Mouse (Mus musculus): ENCODE results near the gene Cfap57. TPM values are rescaled to one million over a fixed set of nuclear protein-coding genes. Genes with fewer than 3 reads are reported as not detected.
A peak's percentile ranks its signal among the peaks of the same experiment; 100 is the strongest.

The Cfap57 gene
- polyA plus RNA-seq, 1 experiment from 2014 or later, result 1.5 TPM

DNA sequence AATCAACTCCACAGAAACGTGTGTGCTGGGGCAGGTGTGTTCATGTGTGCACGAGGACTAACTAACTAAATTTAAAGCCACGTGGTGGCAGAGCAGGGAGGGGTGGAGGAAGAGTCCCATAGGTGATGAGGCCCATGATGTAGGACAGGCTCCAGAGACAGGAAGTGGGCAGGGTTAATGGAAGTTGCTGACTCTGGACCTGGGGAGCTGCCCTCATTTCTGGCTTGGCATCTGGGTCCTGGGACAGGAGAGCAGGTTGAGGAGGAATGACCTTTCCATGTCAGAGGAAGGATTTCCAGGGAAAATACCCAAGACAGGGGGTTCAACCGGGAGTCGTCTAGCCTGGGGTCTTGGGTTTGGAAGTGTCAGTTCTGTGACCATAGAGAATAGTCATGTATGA lies 87.9 kb downstream of the Cfap57 start:
- Histone ChIP-seq H3K4me1 (ENCODE audit: control insufficient read depth, insufficient read depth, low read length) (no peaks in the 10 kb centered on the region), H3K4me2 (ENCODE audit: low read depth, low read length) (no peak overlapping the region), H3K4me3 (ENCODE audit: low read depth, low read length) (no peak overlapping the region), H3K9ac (replicated peaks; ENCODE audit: low read depth, low read length) (no peak overlapping the region), H3K27ac (ENCODE audit: low read depth, low read length) (no peak overlapping the region), H3K9me3 (ENCODE audit: control insufficient read depth, low read length) (no peaks in the 10 kb centered on the region), H3K36me3 (ENCODE audit: control insufficient read depth, insufficient read depth, low read length) (no peaks in the 10 kb centered on the region), H3K27me3 (ENCODE audit: control insufficient read depth, insufficient read depth, low read length) (no peaks in the 10 kb centered on the region)
- ATAC-seq (ENCODE audit: low read depth), result no peak
- WGBS, result 81% methylated on average over 5 of the region's 5 CpGs

- no peak overlapping the region for H3K4me3 ChIP-seq (ENCODE audit: low read depth, low read length)
- H3K9ac ChIP-seq (replicated peaks; ENCODE audit: low read depth, low read length), result no peak overlapping the region
- WGBS, result 86% methylated on average over 6 of the region's 6 CpGs
- no peak for ATAC-seq (ENCODE audit: low read depth)
- H3K4me2 ChIP-seq (ENCODE audit: low read depth, low read length), result no peak overlapping the region
- H3K9me3 ChIP-seq (ENCODE audit: control insufficient read depth, low read length), result no peaks in the 10 kb centered on the region
- H3K27ac ChIP-seq (ENCODE audit: low read depth, low read length), result no peak overlapping the region
- no peaks in the 10 kb centered on the region for H3K27me3 ChIP-seq (ENCODE audit: control insufficient read depth, insufficient read depth, low read length)
- H3K4me1 ChIP-seq (ENCODE audit: control insufficient read depth, insufficient read depth, low read length), result no peaks in the 10 kb centered on the region
- H3K36me3 ChIP-seq (ENCODE audit: control insufficient read depth, insufficient read depth, low read length), result no peaks in the 10 kb centered on the region
Measured at GRCm38 (mm10) chr4:118527720-118528119, 92.9 kb downstream of the Cfap57 start.

DNA sequence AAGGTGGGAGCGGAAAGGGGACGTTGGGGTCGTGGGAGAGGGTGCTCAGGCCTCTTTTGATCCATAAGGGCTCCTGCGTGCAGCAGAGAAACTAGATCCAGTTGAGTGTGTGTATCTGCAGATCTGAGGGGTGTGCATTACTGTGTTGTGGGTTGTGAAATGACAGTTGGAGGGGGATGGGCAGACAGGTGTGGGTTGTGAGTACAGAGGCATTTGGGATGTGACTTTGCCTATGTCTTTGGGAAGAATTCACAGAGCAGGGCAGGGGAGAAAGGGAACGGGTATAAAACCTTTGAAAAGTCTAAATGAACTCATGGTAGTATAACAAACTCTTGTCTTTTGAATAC lies 93.3 kb downstream of the Cfap57 start:
- H3K9me3 ChIP-seq (ENCODE audit: control insufficient read depth, low read length), result no peaks in the 10 kb centered on the region
- no peaks in the 10 kb centered on the region for H3K4me1 ChIP-seq (ENCODE audit: control insufficient read depth, insufficient read depth, low read length)
- H3K27ac ChIP-seq (ENCODE audit: low read depth, low read length), result no peak overlapping the region
- H3K27me3 ChIP-seq (ENCODE audit: control insufficient read depth, insufficient read depth, low read length), result no peaks in the 10 kb centered on the region
- no peak overlapping the region for H3K9ac ChIP-seq (replicated peaks; ENCODE audit: low read depth, low read length)
- H3K4me3 ChIP-seq (ENCODE audit: low read depth, low read length), result no peak overlapping the region
- no peaks in the 10 kb centered on the region for H3K36me3 ChIP-seq (ENCODE audit: control insufficient read depth, insufficient read depth, low read length)
- no peak for ATAC-seq (ENCODE audit: low read depth)
- H3K4me2 ChIP-seq (ENCODE audit: low read depth, low read length), result no peak overlapping the region
- 44% methylated on average over 5 of the region's 5 CpGs for WGBS

GRCm38 (mm10) chr4:118526408-118527334 lies 93.9 kb downstream of the Cfap57 start, which contains the start of gene 2610528J11Rik:
2610528J11Rik (plus strand) TSS chr4:118526999.
- 48% methylated on average over 17 of the region's 17 CpGs for WGBS
- Histone ChIP-seq H3K4me1 (ENCODE audit: control insufficient read depth, insufficient read depth, low read length) (no peaks in the 10 kb centered on the region), H3K9ac (replicated peaks; ENCODE audit: low read depth, low read length) (no peak within 1 kb of the TSS), H3K27ac (ENCODE audit: low read depth, low read length) (no peak within 1 kb of the TSS), H3K4me3 (ENCODE audit: low read depth, low read length) (no peak within 1 kb of the TSS), H3K27me3 (ENCODE audit: control insufficient read depth, insufficient read depth, low read length) (no peaks in the 10 kb centered on the region), H3K4me2 (ENCODE audit: low read depth, low read length) (no peak within 1 kb of the TSS), H3K9me3 (ENCODE audit: control insufficient read depth, low read length) (no peaks in the 10 kb centered on the region), H3K36me3 (ENCODE audit: control insufficient read depth, insufficient read depth, low read length) (no peaks in the 10 kb centered on the region)
- ATAC-seq (ENCODE audit: low read depth), result no peak

GRCm38 (mm10) chr4:118525779-118526178 lies 94.8 kb downstream of the Cfap57 start:
- no peak for ATAC-seq (ENCODE audit: low read depth)
- H3K4me1 ChIP-seq (ENCODE audit: control insufficient read depth, insufficient read depth, low read length), result no peaks in the 10 kb centered on the region
- H3K36me3 ChIP-seq (ENCODE audit: control insufficient read depth, insufficient read depth, low read length), result no peaks in the 10 kb centered on the region
- H3K4me3 ChIP-seq (ENCODE audit: low read depth, low read length), result no peak overlapping the region
- H3K9ac ChIP-seq (replicated peaks; ENCODE audit: low read depth, low read length), result no peak overlapping the region
- no peak overlapping the region for H3K4me2 ChIP-seq (ENCODE audit: low read depth, low read length)
- no peak overlapping the region for H3K27ac ChIP-seq (ENCODE audit: low read depth, low read length)
- WGBS, result 71% methylated on average over 3 of the region's 3 CpGs
- no peaks in the 10 kb centered on the region for H3K27me3 ChIP-seq (ENCODE audit: control insufficient read depth, insufficient read depth, low read length)
- H3K9me3 ChIP-seq (ENCODE audit: control insufficient read depth, low read length), result no peaks in the 10 kb centered on the region

DNA sequence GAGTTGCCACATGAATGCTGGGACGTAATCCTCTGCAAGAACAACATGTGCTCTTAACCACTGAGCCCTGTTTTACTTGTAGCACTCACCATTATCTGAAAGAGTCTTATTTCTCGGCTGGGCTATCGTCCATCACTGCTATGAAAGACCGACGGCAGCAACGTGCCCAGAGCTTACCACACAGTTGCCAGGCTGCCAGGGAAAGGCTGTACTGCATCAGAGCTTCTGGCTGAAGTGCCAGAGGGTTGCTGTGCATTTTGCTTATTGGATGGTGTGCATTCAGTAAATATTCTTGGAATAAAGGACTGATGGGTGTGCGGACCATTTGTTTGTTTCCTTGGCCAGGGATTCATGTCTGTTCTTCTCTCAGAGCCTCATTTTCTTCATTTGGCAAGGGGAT lies 96.6 kb downstream of the Cfap57 start:
- Histone ChIP-seq H3K4me2 (ENCODE audit: low read depth, low read length) (no peak overlapping the region), H3K9ac (replicated peaks; ENCODE audit: low read depth, low read length) (no peak overlapping the region), H3K36me3 (ENCODE audit: control insufficient read depth, insufficient read depth, low read length) (no peaks in the 10 kb centered on the region), H3K9me3 (ENCODE audit: control insufficient read depth, low read length) (no peaks in the 10 kb centered on the region), H3K27me3 (ENCODE audit: control insufficient read depth, insufficient read depth, low read length) (no peaks in the 10 kb centered on the region), H3K4me3 (ENCODE audit: low read depth, low read length) (no peak overlapping the region), H3K27ac (ENCODE audit: low read depth, low read length) (no peak overlapping the region), H3K4me1 (ENCODE audit: control insufficient read depth, insufficient read depth, low read length) (no peaks in the 10 kb centered on the region)
- no peak for ATAC-seq (ENCODE audit: low read depth)
- WGBS, result 52% methylated on average over 7 of the region's 7 CpGs

DNA sequence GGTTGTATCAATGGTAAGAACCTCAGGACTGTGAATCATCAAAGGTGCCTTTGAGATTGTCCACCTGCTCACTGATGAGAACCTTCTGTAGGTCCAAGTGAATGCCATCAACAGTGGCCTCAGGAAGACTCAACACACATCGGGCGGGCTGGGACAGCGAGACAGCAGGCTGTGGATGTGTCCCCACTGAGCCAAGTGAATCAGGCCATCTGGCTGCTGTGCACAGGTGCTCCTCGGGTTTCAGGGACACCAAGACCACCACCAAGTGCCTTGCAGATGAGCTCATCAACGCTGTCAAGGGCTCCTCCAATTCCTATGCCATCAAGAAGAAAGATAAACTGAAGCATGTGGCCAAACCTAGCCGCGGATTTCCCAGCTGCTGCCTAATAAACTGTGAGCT lies 98.3 kb downstream of the Cfap57 start:
- Histone ChIP-seq H3K36me3 (ENCODE audit: control insufficient read depth, insufficient read depth, low read length) (no peaks in the 10 kb centered on the region), H3K27me3 (ENCODE audit: control insufficient read depth, insufficient read depth, low read length) (no peaks in the 10 kb centered on the region), H3K4me1 (ENCODE audit: control insufficient read depth, insufficient read depth, low read length) (no peaks in the 10 kb centered on the region), H3K4me2 (ENCODE audit: low read depth, low read length) (no peak overlapping the region), H3K27ac (ENCODE audit: low read depth, low read length) (no peak overlapping the region), H3K9me3 (ENCODE audit: control insufficient read depth, low read length) (no peaks in the 10 kb centered on the region), H3K4me3 (ENCODE audit: low read depth, low read length) (no peak overlapping the region), H3K9ac (replicated peaks; ENCODE audit: low read depth, low read length) (no peak overlapping the region)
- ATAC-seq (ENCODE audit: low read depth), result no peak
- WGBS, result 91% methylated on average over 7 of the region's 7 CpGs

DNA sequence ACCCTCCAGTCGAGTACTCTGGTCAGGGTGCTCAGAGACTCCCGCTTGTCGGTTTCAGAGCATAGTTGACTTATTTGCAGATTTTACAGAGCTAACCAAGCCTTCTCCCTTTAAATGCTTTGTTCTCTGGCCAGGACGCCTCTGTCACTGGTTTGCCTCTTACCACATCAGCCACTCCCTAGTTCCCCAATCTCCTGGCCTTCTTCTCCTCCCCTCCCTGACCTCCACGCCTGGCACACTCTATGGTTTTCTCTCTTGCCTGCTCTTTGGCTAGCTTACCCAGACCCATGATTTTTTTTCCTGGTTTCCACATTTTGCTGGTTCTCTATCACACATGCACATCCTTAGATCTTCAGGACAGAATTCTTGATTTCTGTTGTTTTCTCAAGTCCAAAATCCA lies 102.4 kb downstream of the Cfap57 start:
- WGBS, result 72% methylated on average over 5 of the region's 5 CpGs
- no peak overlapping the region for H3K9ac ChIP-seq (replicated peaks; ENCODE audit: low read depth, low read length)
- ATAC-seq (ENCODE audit: low read depth), result no peak

DNA sequence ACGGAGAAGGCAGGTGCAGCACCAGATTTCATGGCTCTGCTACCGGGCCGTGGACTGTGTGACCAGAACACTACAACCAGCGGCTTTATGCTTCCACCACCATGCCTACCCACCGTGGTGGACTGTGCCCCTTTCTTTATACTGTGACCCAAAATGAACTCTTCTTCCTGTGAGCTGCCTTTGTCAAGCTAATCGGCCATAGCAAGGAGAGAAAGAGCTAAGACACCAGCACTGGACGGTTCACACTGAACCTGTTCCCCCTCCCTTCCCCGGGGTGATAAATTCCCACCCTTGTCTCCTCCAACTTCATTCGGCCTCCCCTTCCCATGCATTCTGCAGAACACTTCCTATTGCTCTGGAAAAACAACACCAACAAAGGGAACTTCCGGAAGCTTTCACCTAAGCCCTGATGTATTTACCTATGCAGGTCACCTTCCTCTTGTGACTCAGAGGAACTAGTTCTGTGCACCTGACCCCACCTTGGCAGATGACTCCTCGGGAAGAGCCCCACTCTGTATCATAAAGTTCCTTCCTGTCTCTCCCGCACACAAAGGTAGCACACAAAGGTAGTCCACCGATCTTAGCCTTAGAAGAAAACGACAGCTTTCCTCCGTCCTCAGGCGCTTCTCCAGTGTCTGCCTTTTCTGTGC lies 103.0 kb downstream of the Cfap57 start:
- no peak overlapping the region for H3K4me3 ChIP-seq (ENCODE audit: low read depth, low read length)
- H3K4me2 ChIP-seq (ENCODE audit: low read depth, low read length), result no peak overlapping the region
- WGBS, result 27% methylated on average over 16 of the region's 16 CpGs
- H3K27ac ChIP-seq (ENCODE audit: low read depth, low read length), result no peak overlapping the region
- no peaks in the 10 kb centered on the region for H3K27me3 ChIP-seq (ENCODE audit: control insufficient read depth, insufficient read depth, low read length)
- H3K4me1 ChIP-seq (ENCODE audit: control insufficient read depth, insufficient read depth, low read length), result no peaks in the 10 kb centered on the region
- H3K9ac ChIP-seq (replicated peaks; ENCODE audit: low read depth, low read length), result no peak overlapping the region
- H3K9me3 ChIP-seq (ENCODE audit: control insufficient read depth, low read length), result no peaks in the 10 kb centered on the region
- no peaks in the 10 kb centered on the region for H3K36me3 ChIP-seq (ENCODE audit: control insufficient read depth, insufficient read depth, low read length)
- 0 out of 2 replicates have a peak, but pooled peaks have one; percentile 6 for ATAC-seq (ENCODE audit: low read depth)

More for the DNA sequence above, 102.4 kb downstream of the Cfap57 start:
- Histone ChIP-seq H3K4me1 (ENCODE audit: control insufficient read depth, insufficient read depth, low read length) (no peaks in the 10 kb centered on the region), H3K27me3 (ENCODE audit: control insufficient read depth, insufficient read depth, low read length) (no peaks in the 10 kb centered on the region), H3K27ac (ENCODE audit: low read depth, low read length) (no peak overlapping the region), H3K9me3 (ENCODE audit: control insufficient read depth, low read length) (no peaks in the 10 kb centered on the region), H3K4me3 (ENCODE audit: low read depth, low read length) (no peak overlapping the region), H3K36me3 (ENCODE audit: control insufficient read depth, insufficient read depth, low read length) (no peaks in the 10 kb centered on the region), H3K4me2 (ENCODE audit: low read depth, low read length) (no peak overlapping the region)
